Mouse (Mus musculus): ENCODE data around the gene Neurod2.
A peak's percentile ranks its signal among the peaks of the same experiment; 100 is the strongest.

Neurod2 gene

GRCm38 (mm10) chr11:98353651-98354211 lies 24.3 kb upstream of the Neurod2 start:
- peak; percentile 61 for DNase-seq

- no peak for DNase-seq
These were observed 23.0 kb upstream of the Neurod2 start for GRCm38 (mm10) chr11:98352272-98352990.

- DNase-seq = peak; percentile 40
These were observed 19.9 kb upstream of the Neurod2 start for GRCm38 (mm10) chr11:98349308-98349707.

- peak; percentile 86 for DNase-seq
These were observed 18.9 kb upstream of the Neurod2 start, which contains the start of gene Ppp1r1b for GRCm38 (mm10) chr11:98348083-98348961. TSS of gene Ppp1r1b (plus strand) at chr11:98348404.

- peak; percentile 75 for DNase-seq
These were observed 18.1 kb upstream of the Neurod2 start for GRCm38 (mm10) chr11:98347385-98348082.

- no peak for DNase-seq
These were observed 16.7 kb upstream of the Neurod2 start for GRCm38 (mm10) chr11:98346168-98346567.

- peak; percentile 88 for DNase-seq
These were observed 15.8 kb upstream of the Neurod2 start for GRCm38 (mm10) chr11:98345253-98345652.

GRCm38 (mm10) chr11:98342000-98342945 lies 12.8 kb upstream of the Neurod2 start:
- peak; percentile 94 for DNase-seq

- no peak for DNase-seq
These were observed 11.7 kb upstream of the Neurod2 start for GRCm38 (mm10) chr11:98341174-98341573.

GRCm38 (mm10) chr11:98340597-98340996 lies 11.1 kb upstream of the Neurod2 start:
- DNase-seq = no peak

GRCm38 (mm10) chr11:98339679-98340287 lies 10.3 kb upstream of the Neurod2 start:
- DNase-seq = peak; percentile 76

GRCm38 (mm10) chr11:98339071-98339501 lies 9.6 kb upstream of the Neurod2 start:
- DNase-seq = peak; percentile 75

GRCm38 (mm10) chr11:98338507-98338961 lies 9.1 kb upstream of the Neurod2 start:
- DNase-seq = peak; percentile 92

- DNase-seq = peak; percentile 71
These were observed 7.0 kb upstream of the Neurod2 start for GRCm38 (mm10) chr11:98336245-98337107.

- DNase-seq = peak; percentile 71
These were observed 5.8 kb upstream of the Neurod2 start for GRCm38 (mm10) chr11:98335250-98335649.

GRCm38 (mm10) chr11:98333981-98334741 lies 4.7 kb upstream of the Neurod2 start:
- DNase-seq = peak; percentile 89

GRCm38 (mm10) chr11:98333263-98333696 lies 3.8 kb upstream of the Neurod2 start:
- peak; percentile 87 for DNase-seq

- peak; percentile 54 for DNase-seq
These were observed 3.4 kb upstream of the Neurod2 start for GRCm38 (mm10) chr11:98332841-98333240.

GRCm38 (mm10) chr11:98332186-98332585 lies 2.7 kb upstream of the Neurod2 start:
- peak; percentile 41 for DNase-seq

Measured in cerebellum, adult 9-11 months (tissue).